Mouse (Mus musculus) erythroid progenitor cell, adult 5-6 weeks (primary cell): ENCODE results near the gene Tab1. TPM values are rescaled to one million over a fixed set of nuclear protein-coding genes. Genes with fewer than 3 reads are reported as not detected.

Experiments
- ATAC-seq: replicated peaks from 2 replicates; pipeline ENCODE4 v1.8.0; 2016; ENCODE audit warnings: moderate number of reproducible peaks, mild to moderate bottlenecking, moderate TSS enrichment, inconsistent platforms; ENCODE audit not compliant: poor library complexity, low FRiP score, severe bottlenecking
- total RNA-seq, 2 experiments: library from RNA; stranded (forward) in 1 of 2; stranded (reverse) in 1 of 2; fragments of 150-400 nt in 1 of 2; fragments of 186-747, 209-891 nt in 1 of 2; gene quantifications; 2 replicates each; pipeline versions ENCODE4 v1.2.3 to v1.2.4; 2015 to 2017; ENCODE audit warnings: low replicate concordance in 2 of 2

The Tab1 gene
- total RNA-seq, 2 experiments from 2014 or later = 9.2 to 22.5 TPM

- peak; percentile 37 for ATAC-seq
Measured at GRCm38 (mm10) chr15:80133682-80134449, 939 bp downstream of the Tab1 start.

GRCm38 (mm10) chr15:80134450-80134847 is 1.5 kb downstream of the Tab1 start:
- ATAC-seq = no peak

DNA sequence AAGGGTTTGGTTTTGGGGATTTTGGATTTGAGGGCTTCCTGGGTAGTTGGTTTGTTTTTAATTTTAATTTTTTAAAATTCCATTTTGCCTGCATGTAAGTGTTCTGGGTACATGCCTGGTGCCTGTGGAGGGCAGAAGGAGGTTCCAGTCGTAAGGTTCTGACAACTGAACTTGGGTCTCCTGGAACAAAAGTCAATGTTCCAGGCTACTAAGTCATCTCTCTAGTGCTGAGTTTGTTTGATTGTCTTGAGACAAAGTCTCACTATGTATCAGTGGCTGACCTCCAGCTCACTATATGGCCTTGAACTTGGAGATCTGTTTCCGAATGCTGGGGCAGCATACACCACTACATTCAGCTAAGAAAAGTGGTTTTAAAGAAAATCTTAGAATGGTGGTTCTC is 2.6 kb downstream of the Tab1 start:
- no peak for ATAC-seq

DNA sequence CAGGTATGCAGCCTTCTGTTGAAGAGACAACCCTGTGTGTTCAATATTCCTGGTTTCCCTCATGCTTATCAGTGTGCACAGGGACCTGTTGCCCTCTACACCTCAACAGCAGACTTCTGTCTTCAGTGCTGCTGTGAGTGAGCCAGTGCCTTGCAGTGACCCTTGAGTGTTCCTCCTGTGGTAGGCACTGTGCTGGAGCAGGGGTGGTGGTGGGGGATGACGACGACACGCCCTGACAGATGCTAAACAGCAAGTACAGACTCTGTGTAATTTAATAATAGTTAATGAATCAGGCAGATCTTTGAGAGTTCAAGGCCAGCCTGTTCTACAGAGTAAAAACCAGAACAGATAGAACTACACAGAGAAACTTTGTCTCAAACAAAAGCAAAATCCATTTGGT is 3.7 kb downstream of the Tab1 start:
- no peak for ATAC-seq

- ATAC-seq = no peak
Measured at GRCm38 (mm10) chr15:80137945-80138791, 5.2 kb downstream of the Tab1 start.

DNA sequence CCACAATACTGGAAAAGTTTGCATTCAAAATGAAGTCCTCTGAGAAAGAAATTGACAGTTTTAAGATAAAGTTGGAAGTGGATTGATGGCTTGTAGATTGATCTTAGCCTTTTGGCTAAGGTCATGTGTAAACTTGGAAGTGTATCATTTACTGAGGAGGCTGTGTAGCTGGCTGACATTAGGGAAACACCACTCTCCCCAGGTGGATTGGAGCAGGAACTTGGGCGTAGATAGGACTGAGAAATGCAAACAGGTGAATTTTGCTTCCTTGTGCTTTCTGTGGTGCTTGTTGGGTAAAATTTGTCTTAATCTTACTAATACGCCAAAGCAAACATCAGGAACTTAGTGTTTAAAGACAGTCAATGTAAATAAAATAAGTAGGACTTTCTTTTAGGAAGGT is 7.4 kb downstream of the Tab1 start:
- no peak for ATAC-seq

DNA sequence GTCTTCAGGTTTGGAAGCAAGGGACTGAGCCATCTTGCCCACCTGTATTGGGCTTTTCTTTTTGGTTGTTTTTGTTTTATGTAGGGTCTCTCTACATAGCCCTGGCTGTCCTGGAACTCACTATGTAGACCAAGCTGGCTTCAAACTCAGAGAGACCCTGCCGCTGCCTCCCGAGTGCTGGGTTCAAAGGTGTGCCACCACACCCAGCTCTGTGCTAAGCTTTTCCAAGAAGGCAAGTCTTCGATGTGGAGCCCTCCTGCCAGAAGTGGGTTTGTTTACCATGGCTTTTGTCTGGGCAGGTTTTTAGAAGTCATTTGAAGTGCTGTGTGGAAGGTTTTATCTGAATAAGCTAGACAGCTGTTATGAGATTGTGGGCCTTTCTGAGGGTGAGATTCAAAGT is 8.0 kb downstream of the Tab1 start:
- no peak for ATAC-seq

- no peak for ATAC-seq
Measured at GRCm38 (mm10) chr15:80142130-80142529, 9.2 kb downstream of the Tab1 start.

DNA sequence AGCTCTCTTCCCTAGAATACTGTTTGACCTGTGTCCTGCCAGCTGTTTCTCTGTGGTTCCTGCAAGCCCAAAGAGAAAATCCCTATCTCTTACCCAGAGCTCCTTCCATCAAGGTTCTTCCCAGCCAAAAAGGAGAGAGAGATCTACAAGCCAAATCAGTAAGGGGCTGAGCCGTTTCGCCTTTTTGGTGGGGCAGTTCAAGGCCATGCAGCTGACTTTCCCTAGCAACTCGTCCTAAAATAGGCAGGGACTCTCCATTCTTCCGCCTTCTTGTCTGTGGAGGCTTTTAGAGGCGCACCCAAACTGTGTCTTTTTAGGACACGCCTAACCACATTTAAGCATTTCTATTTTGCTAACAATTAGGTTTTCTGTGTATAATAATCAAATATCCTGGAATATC is 10.8 kb downstream of the Tab1 start:
- ATAC-seq = no peak

DNA sequence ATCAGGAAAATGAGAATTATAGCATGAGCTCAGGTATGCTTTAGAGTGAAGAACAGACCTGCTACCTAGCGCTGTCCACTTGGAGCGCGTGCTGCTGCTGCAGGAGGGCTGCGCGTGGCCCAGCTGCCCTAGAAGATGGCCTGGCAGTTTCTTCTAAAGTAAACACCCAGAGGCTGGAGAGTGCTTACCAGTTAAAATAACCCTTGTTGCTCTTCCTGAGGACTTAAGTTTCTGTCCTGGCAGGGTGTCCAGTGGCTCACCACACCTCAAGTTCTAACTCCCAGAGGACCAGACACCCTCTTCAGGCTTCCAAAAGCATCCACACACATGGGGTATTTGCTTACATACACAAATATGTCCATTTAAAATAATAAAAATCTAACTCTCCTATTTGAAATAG is 12.5 kb downstream of the Tab1 start:
- ATAC-seq = no peak

- no peak for ATAC-seq
Measured at GRCm38 (mm10) chr15:80146153-80146552, 13.2 kb downstream of the Tab1 start.

DNA sequence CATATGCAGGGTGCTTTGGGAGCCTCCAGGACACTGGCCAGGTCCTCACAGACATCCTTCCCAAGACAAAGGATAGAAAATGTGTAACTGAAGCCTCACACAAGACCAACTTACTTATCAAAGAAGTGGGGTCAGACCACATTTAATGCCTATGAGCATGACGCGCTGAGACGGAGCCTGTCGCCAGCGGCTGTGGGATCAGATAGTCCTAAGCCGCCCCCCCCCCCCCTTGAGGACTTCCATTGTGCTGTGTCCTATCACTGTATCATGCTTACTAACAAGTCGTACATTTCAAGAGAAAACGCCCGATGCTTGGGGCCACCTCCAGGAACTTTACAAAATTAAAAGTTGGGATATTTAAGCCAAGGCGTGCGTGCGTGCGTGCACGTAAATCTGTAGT is 14.2 kb downstream of the Tab1 start:
- ATAC-seq = no peak

DNA sequence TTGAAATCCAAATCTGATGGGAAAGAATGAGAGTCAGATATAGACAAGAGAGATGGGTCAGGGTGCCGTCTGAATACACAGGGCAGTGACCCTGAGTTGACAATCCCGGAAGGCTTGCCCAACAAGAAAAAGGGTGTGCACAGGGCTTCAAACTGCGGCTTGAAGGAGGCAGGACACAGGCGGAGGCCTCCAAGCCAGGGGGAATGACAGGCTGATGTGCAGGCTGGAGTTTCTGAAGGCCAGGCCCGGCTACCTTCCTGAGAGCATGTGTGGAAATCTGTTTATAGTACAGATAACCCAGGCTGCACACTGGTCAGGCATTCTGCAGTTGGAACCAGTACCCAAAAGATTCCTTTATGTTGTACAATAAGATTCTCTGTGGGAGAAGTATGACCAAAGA is 14.6 kb downstream of the Tab1 start:
- ATAC-seq = no peak

DNA sequence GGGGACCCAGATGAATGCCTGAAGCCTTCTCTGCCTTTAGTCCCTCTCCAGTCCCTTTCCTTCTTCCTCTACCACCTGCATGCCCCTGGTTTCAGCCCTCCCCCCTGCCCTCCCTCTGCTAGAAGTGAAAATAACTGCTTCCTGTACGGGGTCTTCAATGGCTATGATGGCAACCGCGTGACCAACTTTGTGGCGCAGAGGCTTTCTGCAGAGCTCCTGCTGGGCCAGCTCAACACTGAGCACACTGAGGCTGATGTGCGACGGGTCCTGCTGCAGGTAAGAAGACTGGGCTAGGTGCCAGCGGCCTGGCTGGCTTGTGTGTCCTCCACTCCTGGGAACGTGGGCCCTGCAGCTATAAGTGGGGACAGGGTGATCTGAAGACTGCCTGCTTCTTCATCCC is 15.6 kb downstream of the Tab1 start:
- ATAC-seq = no peak

DNA sequence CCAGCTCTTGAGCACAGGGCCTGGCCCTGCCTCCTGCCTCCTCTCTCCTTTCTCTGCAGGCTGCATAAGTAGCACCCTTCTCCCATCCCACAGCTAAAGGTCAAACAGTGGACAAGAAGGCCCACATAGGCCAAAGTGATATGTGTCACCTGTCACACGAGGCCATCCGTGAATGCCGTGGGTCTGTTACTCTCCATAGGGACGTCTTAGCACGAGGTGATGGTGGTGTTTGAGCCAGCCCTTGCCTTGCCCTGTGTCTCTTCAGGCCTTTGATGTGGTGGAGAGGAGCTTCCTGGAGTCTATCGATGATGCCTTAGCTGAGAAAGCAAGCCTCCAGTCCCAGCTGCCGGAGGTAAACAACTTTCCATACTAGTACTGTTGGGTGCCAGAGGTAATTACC is 16.6 kb downstream of the Tab1 start:
- no peak for ATAC-seq

- no peak for ATAC-seq
Measured at GRCm38 (mm10) chr15:80152663-80153062, 19.7 kb downstream of the Tab1 start.

DNA sequence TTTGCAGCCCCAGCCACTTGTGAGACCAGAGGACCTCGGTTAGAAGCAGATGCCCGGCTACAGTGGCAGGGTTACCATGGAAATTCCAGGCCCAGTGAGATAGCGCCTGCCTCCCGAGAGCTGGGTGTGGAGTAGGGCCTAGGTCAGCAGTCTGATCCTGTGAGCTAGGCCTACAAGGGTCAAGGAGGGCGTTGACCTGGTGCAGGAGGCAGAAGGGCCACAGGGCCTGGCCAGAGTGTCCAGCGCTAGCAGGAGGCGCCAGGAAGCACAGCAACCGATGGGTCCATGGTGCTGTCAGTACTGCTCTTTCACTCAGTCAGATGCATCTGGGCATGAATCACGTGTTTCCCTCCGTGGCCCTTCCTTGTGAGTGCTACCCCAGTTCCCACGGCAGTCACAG is 20.8 kb downstream of the Tab1 start:
- no peak for ATAC-seq

- ATAC-seq = no peak
Measured at GRCm38 (mm10) chr15:80155707-80156106, 22.8 kb downstream of the Tab1 start.

- no peak for ATAC-seq
Measured at GRCm38 (mm10) chr15:80157197-80157943, 24.4 kb downstream of the Tab1 start.

GRCm38 (mm10) chr15:80158001-80158706 is 25.2 kb downstream of the Tab1 start:
- no peak for ATAC-seq
